Mouse (Mus musculus) left cerebral cortex, postnatal 25 days (tissue): ENCODE data around the gene Gab1. TPM values are rescaled to one million over a fixed set of nuclear protein-coding genes. Genes with fewer than 3 reads are reported as not detected.

Experiments
- DNase-seq, 2 experiments: peaks; one replicate each; pipeline ENCODE4 v3.0.0; 2022; ENCODE audit warnings: low spot score in 2 of 2, mixed read lengths in 1 of 2
- intact Hi-C: fragments of 180-260 bp; cut with DNase I; formaldehyde crosslinking; loops from one replicate; pipeline ENCODE4 v1.15.1; 2025
- total RNA-seq, 2 experiments: library from RNA; stranded (reverse); gene quantifications; 2 replicates each; pipeline ENCODE4 v1.2.3; 2021

Gene Gab1
- total RNA-seq, 2 experiments from 2014 or later, result 13.6 to 14.1 TPM

- no peak for DNase-seq
- intact Hi-C loops, result loop anchor here (5.0 kb wide), 2 partner anchors 63 to 123 kb away; no protein-coding TSS in a partner anchor
Observed at GRCm38 (mm10) chr8:80875537-80875936, 4.8 kb downstream of the Gab1 start.

GRCm38 (mm10) chr8:80873723-80874427 is 6.4 kb downstream of the Gab1 start:
- no peak for DNase-seq
- intact Hi-C loops, result no loop called here

GRCm38 (mm10) chr8:80872688-80873087 is 7.6 kb downstream of the Gab1 start:
- no peak for DNase-seq
- intact Hi-C loops, result no loop called here

- intact Hi-C loops, result no loop called here
- no peak for DNase-seq
Observed at GRCm38 (mm10) chr8:80871400-80871799, 8.9 kb downstream of the Gab1 start.

GRCm38 (mm10) chr8:80870535-80871204 is 9.6 kb downstream of the Gab1 start:
- intact Hi-C loops, result no loop called here
- DNase-seq, result no peak

GRCm38 (mm10) chr8:80869881-80870328 is 10.4 kb downstream of the Gab1 start:
- peak in 1 of 2 experiments; percentile 33 for DNase-seq
- intact Hi-C loops, result no loop called here

GRCm38 (mm10) chr8:80868801-80869323 is 11.5 kb downstream of the Gab1 start:
- intact Hi-C loops, result no loop called here
- no peak for DNase-seq

- intact Hi-C loops, result no loop called here
- DNase-seq, result no peak
Observed at GRCm38 (mm10) chr8:80868006-80868702, 12.2 kb downstream of the Gab1 start.

- no peak for DNase-seq
- intact Hi-C loops, result no loop called here
Observed at GRCm38 (mm10) chr8:80867598-80867997, 12.7 kb downstream of the Gab1 start.

- intact Hi-C loops, result no loop called here
- peak; percentile 23 to 47 for DNase-seq
Observed at GRCm38 (mm10) chr8:80865181-80865784, 15.0 kb downstream of the Gab1 start.

GRCm38 (mm10) chr8:80863393-80863792 is 16.9 kb downstream of the Gab1 start:
- DNase-seq, result no peak
- intact Hi-C loops, result no loop called here

- intact Hi-C loops, result no loop called here
- no peak for DNase-seq
Observed at GRCm38 (mm10) chr8:80859180-80859775, 21.0 kb downstream of the Gab1 start.

GRCm38 (mm10) chr8:80857851-80858367 is 22.4 kb downstream of the Gab1 start:
- DNase-seq, result peak; percentile 13 to 57
- intact Hi-C loops, result no loop called here

- no peak for DNase-seq
Observed at GRCm38 (mm10) chr8:80857128-80857527, 23.2 kb downstream of the Gab1 start.

GRCm38 (mm10) chr8:80856606-80857005 is 23.7 kb downstream of the Gab1 start:
- intact Hi-C loops, result no loop called here
- DNase-seq, result peak; percentile 58 to 79

More at GRCm38 (mm10) chr8:80857128-80857527, 23.2 kb downstream of the Gab1 start:
- intact Hi-C loops, result no loop called here

- intact Hi-C loops, result no loop called here
- no peak for DNase-seq
Observed at GRCm38 (mm10) chr8:80853622-80854021, 26.7 kb downstream of the Gab1 start.

- no peak for DNase-seq
- intact Hi-C loops, result no loop called here
Observed at GRCm38 (mm10) chr8:80853208-80853607, 27.1 kb downstream of the Gab1 start.

GRCm38 (mm10) chr8:80852412-80853165 is 27.7 kb downstream of the Gab1 start:
- no peak for DNase-seq
- intact Hi-C loops, result no loop called here

GRCm38 (mm10) chr8:80851648-80852047 is 28.7 kb downstream of the Gab1 start:
- intact Hi-C loops, result no loop called here
- DNase-seq, result no peak
